Mouse (Mus musculus) kidney, postnatal 0 days (tissue): ENCODE data around the gene Adcy1. TPM values are rescaled to one million over a fixed set of nuclear protein-coding genes. Genes with fewer than 3 reads are reported as not detected.
A peak's percentile ranks its signal among the peaks of the same experiment; 100 is the strongest.

Source experiments
- ATAC-seq: fragments of 200-750 bp; cut with Nextera tagmentation; replicated peaks from 2 replicates; pipeline ENCODE4 v1.8.0; 2017; ENCODE audit warnings: low read depth, moderate number of reproducible peaks, moderate TSS enrichment, moderate library complexity; ENCODE audit not compliant: low FRiP score
- DNase-seq: peaks from one replicate; pipeline ENCODE4 v3.0.0-alpha.2; 2016; ENCODE audit warnings: low spot score
- H3K27ac ChIP-seq: fragments of 300-500 bp; sonication (generic); 2 replicates; pipeline ENCODE4 v1.5.1; 2014; ENCODE audit warnings: mild to moderate bottlenecking
- H3K27me3 ChIP-seq: fragments of 300-500 bp; sonication (generic); 2 replicates; pipeline ENCODE4 v1.6.1; 2014; ENCODE audit warnings: low read length, mixed read lengths; ENCODE audit not compliant: insufficient read depth
- H3K36me3 ChIP-seq: fragments of 300-500 bp; sonication (generic); 2 replicates; pipeline ENCODE4 v1.6.1; 2014; ENCODE audit warnings: low read length, mixed read lengths; ENCODE audit not compliant: insufficient read depth
- H3K4me1 ChIP-seq: fragments of 300-500 bp; sonication (generic); replicated peaks from 2 replicates; pipeline ENCODE4 v1.6.1; 2014; ENCODE audit warnings: antibody characterized with exemption, low read length, mixed read lengths; ENCODE audit not compliant: insufficient read depth
- H3K4me2 ChIP-seq: fragments of 300-500 bp; sonication (generic); 2 replicates; pipeline ENCODE4 v1.6.1; 2014; ENCODE audit warnings: mild to moderate bottlenecking, low read length, moderate library complexity, mixed read lengths
- H3K4me3 ChIP-seq: fragments of 300-500 bp; sonication (generic); replicated peaks from 2 replicates; pipeline ENCODE4 v1.5.1; 2014; ENCODE audit warnings: low read depth, low read length
- H3K9ac ChIP-seq: fragments of 300-500 bp; sonication (generic); 2 replicates; pipeline ENCODE4 v1.6.1; 2014; ENCODE audit warnings: low read depth, low read length
- H3K9me3 ChIP-seq: fragments of 300-500 bp; sonication (generic); replicated peaks from 2 replicates; pipeline ENCODE4 v1.6.1; 2016; ENCODE audit warnings: low read length, inconsistent platforms, mixed read lengths
- CTCF ChIP-seq: IDR thresholded peaks from 2 replicates; pipeline ENCODE4 v1.5.1; 2016; ENCODE audit warnings: antibody characterized with exemption, low read depth, mild to moderate bottlenecking, moderate library complexity
- WGBS: fragments of 180-500 bp; shearing (Covaris S2); extraction: QIAGEN DNeasy Blood & Tissue Kit; methylation state at CpG from one replicate; pipeline ENCODE4 v1.1.7; 2014; 5-methylcytosine and 5-hydroxymethylcytosine counted together
- polyA plus RNA-seq: library from polyadenylated mRNA; unstranded; fragments of >200 nt; fragmentation: Nextera tagmentation; extraction: Ambion mirVana; gene quantifications from 2 replicates; pipeline ENCODE4 v1.2.1, GENCODE M21; 2015

The Adcy1 gene
- polyA plus RNA-seq, 1 experiment from 2014 or later: 1.8 TPM

- Histone ChIP-seq H3K4me2 (no peak overlapping the region), H3K4me1 (no peaks in the 10 kb centered on the region), H3K9me3 (no peaks in the 10 kb centered on the region), H3K4me3 (no peak overlapping the region), H3K9ac (no peak overlapping the region), H3K27me3 (no peaks in the 10 kb centered on the region), H3K36me3 (no peaks in the 10 kb centered on the region), H3K27ac (no peak overlapping the region)
- no peak for TF ChIP-seq CTCF
- ATAC-seq (no peak), DNase-seq (no peak)
- WGBS: 82% methylated on average over 8 of the region's 8 CpGs
These were observed 84.2 kb downstream of the Adcy1 start for GRCm38 (mm10) chr11:7147536-7147935.

DNA sequence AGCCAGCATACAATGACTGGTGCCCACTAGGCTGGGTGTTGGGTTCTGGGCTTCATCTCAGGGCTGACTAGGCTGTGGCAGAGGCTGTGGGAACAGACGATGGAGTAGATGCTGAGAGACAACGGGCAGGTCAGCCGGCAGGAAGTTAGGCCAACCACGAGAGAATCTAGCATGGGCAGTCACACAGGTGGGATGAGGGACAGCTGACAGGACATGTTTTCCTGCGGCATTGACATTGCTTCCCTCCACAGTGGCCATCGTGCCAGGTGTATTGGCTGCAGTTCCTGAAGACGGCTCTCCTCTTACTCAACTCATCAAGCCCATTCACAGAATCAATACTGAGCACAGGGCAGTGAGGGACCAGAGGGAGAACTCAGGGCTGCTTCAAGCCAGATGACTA, 84.7 kb downstream of the Adcy1 start:
- no peak for TF ChIP-seq CTCF
- no peaks in the 10 kb centered on the region for H3K4me1 ChIP-seq
- WGBS: 84% methylated on average over 7 of the region's 7 CpGs
- no peak overlapping the region for H3K4me3 ChIP-seq
- no peaks in the 10 kb centered on the region for H3K9me3 ChIP-seq
- no peaks in the 10 kb centered on the region for H3K36me3 ChIP-seq
- no peak for DNase-seq
- H3K9ac ChIP-seq: no peak overlapping the region
- H3K27ac ChIP-seq: no peak overlapping the region
- H3K4me2 ChIP-seq: no peak overlapping the region
- no peaks in the 10 kb centered on the region for H3K27me3 ChIP-seq
- ATAC-seq: no peak

DNA sequence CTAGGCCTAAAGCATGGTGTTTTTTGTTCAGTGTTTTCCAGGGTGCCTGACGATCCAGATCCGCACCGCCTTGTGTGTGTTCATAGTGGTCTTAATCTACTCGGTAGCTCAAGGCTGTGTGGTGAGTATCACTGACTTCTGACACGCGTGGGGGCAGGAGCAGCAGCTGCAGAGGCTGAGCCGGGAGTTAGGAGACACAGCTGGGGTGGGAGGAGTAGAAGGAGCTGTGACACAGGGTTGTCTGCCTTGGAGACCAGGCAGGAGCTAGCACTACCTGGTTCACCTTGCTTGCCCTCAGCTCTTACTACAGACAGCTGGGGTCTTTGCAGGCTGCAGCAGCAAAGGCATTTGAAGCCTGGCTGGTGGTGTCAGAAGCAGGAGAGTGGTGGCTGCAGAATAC, 86.2 kb downstream of the Adcy1 start:
- no peak overlapping the region for H3K4me3 ChIP-seq
- H3K36me3 ChIP-seq: no peaks in the 10 kb centered on the region
- no peak overlapping the region for H3K4me2 ChIP-seq
- H3K9ac ChIP-seq: no peak overlapping the region
- 50% methylated on average over 7 of the region's 7 CpGs for WGBS
- no peaks in the 10 kb centered on the region for H3K4me1 ChIP-seq
- H3K9me3 ChIP-seq: no peaks in the 10 kb centered on the region
- H3K27me3 ChIP-seq: no peaks in the 10 kb centered on the region
- ATAC-seq (no peak), DNase-seq (peak; percentile 44)
- H3K27ac ChIP-seq: no peak overlapping the region
- no peak for TF ChIP-seq CTCF

DNA sequence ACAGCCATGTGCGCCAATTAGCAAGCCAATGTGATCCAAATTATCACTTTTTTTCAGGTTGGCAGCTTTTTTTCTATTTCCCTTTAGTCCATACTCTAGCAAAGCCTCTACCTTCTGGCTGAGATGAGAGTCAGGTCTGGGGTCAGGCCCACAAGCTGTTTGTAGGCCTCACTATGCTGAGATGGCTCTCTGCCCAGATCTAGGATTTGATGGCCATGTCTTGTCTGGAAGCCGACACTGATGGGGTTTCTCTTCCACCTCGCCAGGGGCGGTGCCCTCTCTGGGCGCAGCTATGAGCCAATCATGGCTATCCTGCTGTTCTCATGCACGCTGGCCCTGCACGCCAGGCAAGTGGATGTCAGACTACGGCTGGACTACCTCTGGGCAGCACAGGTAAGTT, 87.2 kb downstream of the Adcy1 start:
- DNase-seq (no peak), ATAC-seq (no peak)
- Histone ChIP-seq H3K4me1 (no peaks in the 10 kb centered on the region), H3K27me3 (no peaks in the 10 kb centered on the region), H3K36me3 (no peaks in the 10 kb centered on the region), H3K27ac (no peak overlapping the region), H3K4me2 (no peak overlapping the region), H3K9me3 (no peaks in the 10 kb centered on the region), H3K4me3 (no peak overlapping the region), H3K9ac (no peak overlapping the region)
- WGBS: 90% methylated on average over 8 of the region's 8 CpGs
- TF ChIP-seq CTCF: no peak

- TF ChIP-seq CTCF: no peak
- Histone ChIP-seq H3K4me3 (no peak overlapping the region), H3K4me2 (no peak overlapping the region), H3K27me3 (no peaks in the 10 kb centered on the region), H3K4me1 (no peaks in the 10 kb centered on the region), H3K27ac (no peak overlapping the region), H3K9ac (no peak overlapping the region), H3K36me3 (no peaks in the 10 kb centered on the region), H3K9me3 (no peaks in the 10 kb centered on the region)
- DNase-seq (no peak), ATAC-seq (no peak)
- WGBS: 82% methylated on average over 12 of the region's 12 CpGs
These were observed 89.1 kb downstream of the Adcy1 start for GRCm38 (mm10) chr11:7152371-7152770.

GRCm38 (mm10) chr11:7153081-7153480, 89.8 kb downstream of the Adcy1 start:
- Histone ChIP-seq H3K27ac (peak overlapping the region; percentile 34; the same call in 1 of the 2 replicates), H3K4me3 (no peak overlapping the region), H3K9ac (no peak overlapping the region), H3K36me3 (no peaks in the 10 kb centered on the region), H3K27me3 (no peaks in the 10 kb centered on the region), H3K4me1 (no peaks in the 10 kb centered on the region), H3K4me2 (no peak overlapping the region), H3K9me3 (no peaks in the 10 kb centered on the region)
- no peak for TF ChIP-seq CTCF
- 60% methylated on average over 8 of the region's 8 CpGs for WGBS
- DNase-seq (no peak), ATAC-seq (peak; percentile 39; the same call in 1 of the 2 replicates)

DNA sequence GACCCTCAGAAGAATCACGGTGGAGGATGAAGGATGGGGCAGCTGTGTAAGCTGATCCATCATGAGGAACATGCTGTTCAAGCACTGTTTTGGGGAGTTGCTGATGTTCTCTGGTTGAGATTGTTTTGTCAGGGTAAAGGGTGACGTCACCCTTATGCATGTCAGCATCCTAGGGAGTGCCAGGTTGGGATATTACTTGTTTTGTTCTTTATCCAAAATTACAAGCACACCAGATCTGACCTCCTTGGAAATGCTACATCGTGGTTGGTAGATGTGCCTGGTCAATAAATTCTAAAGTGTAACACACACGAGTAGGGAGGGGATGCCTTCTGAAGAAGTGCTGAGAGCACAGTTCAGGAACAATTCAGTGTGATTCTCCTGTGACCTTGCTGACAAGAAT, 93.1 kb downstream of the Adcy1 start:
- ATAC-seq (no peak), DNase-seq (no peak)
- TF ChIP-seq CTCF: no peak
- Histone ChIP-seq H3K27ac (no peak overlapping the region), H3K36me3 (no peaks in the 10 kb centered on the region), H3K27me3 (no peaks in the 10 kb centered on the region), H3K4me3 (no peak overlapping the region), H3K4me2 (no peak overlapping the region), H3K4me1 (peaks cover 16% of the 10 kb centered on the region), H3K9ac (no peak overlapping the region), H3K9me3 (no peaks in the 10 kb centered on the region)
- 25% methylated on average over 4 of the region's 4 CpGs for WGBS
